Mouse (Mus musculus) embryonic facial prominence, embryonic 11.5 days (tissue): Measurements from ENCODE around the gene Zpr1. TPM values are rescaled to one million over a fixed set of nuclear protein-coding genes. Genes with fewer than 3 reads are reported as not detected.

Experiments
- ATAC-seq: fragments of 200-750 bp; cut with Nextera tagmentation; replicated peaks from 2 replicates; pipeline ENCODE4 v1.8.0; 2017; ENCODE audit warnings: low read depth; ENCODE audit not compliant: insufficient number of reproducible peaks, low FRiP score, low TSS enrichment
- DNase-seq: peaks from one replicate; pipeline ENCODE4 v3.0.0-alpha.2; 2015; ENCODE audit warnings: low spot score
- H3K27ac ChIP-seq: fragments of 300-500 bp; sonication (generic); replicated peaks from 2 replicates; pipeline ENCODE4 v1.5.1; 2014; ENCODE audit warnings: mild to moderate bottlenecking, low read depth, low read length, control low read depth
- H3K27me3 ChIP-seq: fragments of 300-500 bp; sonication (generic); 2 replicates; pipeline ENCODE4 v1.6.1; 2014; ENCODE audit warnings: mild to moderate bottlenecking, low read length, moderate library complexity, mixed read lengths; ENCODE audit not compliant: control insufficient read depth, insufficient read depth
- H3K36me3 ChIP-seq: fragments of 300-500 bp; sonication (generic); replicated peaks from 2 replicates; pipeline ENCODE4 v1.6.1; 2014; ENCODE audit warnings: low read depth, mild to moderate bottlenecking, low read length, moderate library complexity, mixed read lengths; ENCODE audit not compliant: control insufficient read depth, insufficient read depth
- H3K4me1 ChIP-seq: fragments of 300-500 bp; sonication (generic); 2 replicates; pipeline ENCODE4 v1.6.1; 2014; ENCODE audit warnings: low read length, mixed read lengths; ENCODE audit not compliant: control insufficient read depth, insufficient read depth
- H3K4me2 ChIP-seq: fragments of 300-500 bp; sonication (generic); 2 replicates; pipeline ENCODE4 v1.6.1; 2014; ENCODE audit warnings: low read depth, mild to moderate bottlenecking, control low read depth, low read length, moderate library complexity
- H3K4me3 ChIP-seq: fragments of 300-500 bp; sonication (generic); 2 replicates; pipeline ENCODE4 v1.5.1; 2014; ENCODE audit warnings: low read depth, low read length, control low read depth
- H3K9ac ChIP-seq: fragments of 300-500 bp; sonication (generic); replicated peaks from 2 replicates; pipeline ENCODE4 v1.6.1; 2014; ENCODE audit warnings: mild to moderate bottlenecking, control low read depth, low read length
- H3K9me3 ChIP-seq: fragments of 300-500 bp; sonication (generic); replicated peaks from 2 replicates; pipeline ENCODE4 v1.6.1; 2016; ENCODE audit warnings: mild to moderate bottlenecking, low read length, inconsistent platforms, mixed read lengths; ENCODE audit not compliant: control insufficient read depth
- WGBS: fragments of 180-500 bp; shearing (Covaris S2); extraction: QIAGEN DNeasy Blood & Tissue Kit; methylation state at CpG from one replicate; pipeline ENCODE4 v1.1.7; 2014; 5-methylcytosine and 5-hydroxymethylcytosine counted together
- polyA plus RNA-seq: library from polyadenylated mRNA; unstranded; fragments of >200 nt; fragmentation: Nextera tagmentation; extraction: Ambion mirVana; gene quantifications from 2 replicates; pipeline ENCODE4 v1.2.1, GENCODE M21; 2014

Zpr1 gene
- polyA plus RNA-seq, 1 experiment from 2014 or later: 65.9 TPM

- no peak overlapping the region for H3K9ac ChIP-seq
- H3K9me3 ChIP-seq: no peaks in the 10 kb centered on the region
- no peaks in the 10 kb centered on the region for H3K27me3 ChIP-seq
- WGBS: 91% methylated on average over 11 of the region's 11 CpGs
- peaks cover 6% of the 10 kb centered on the region for H3K4me1 ChIP-seq
- no peak overlapping the region for H3K4me2 ChIP-seq
- H3K4me3 ChIP-seq: no peak overlapping the region
- H3K27ac ChIP-seq: no peak overlapping the region
- DNase-seq (no peak), ATAC-seq (no peak)
- H3K36me3 ChIP-seq: no peaks in the 10 kb centered on the region
Observed at GRCm38 (mm10) chr9:46326694-46327405, 54.0 kb downstream of the Zpr1 start.

- no peak for ATAC-seq
- WGBS: 65% methylated on average over 25 of the region's 25 CpGs
- H3K4me3 ChIP-seq: no peak overlapping the region
Observed at GRCm38 (mm10) chr9:46327706-46328571, 55.1 kb downstream of the Zpr1 start.

GRCm38 (mm10) chr9:46328572-46329249 lies 55.8 kb downstream of the Zpr1 start:
- Histone ChIP-seq H3K27ac (peak overlapping the region; percentile 62), H3K9ac (peak overlapping the region; percentile 72), H3K4me1 (peaks cover 6% of the 10 kb centered on the region), H3K36me3 (no peaks in the 10 kb centered on the region), H3K4me3 (peak overlapping the region; percentile 25), H3K4me2 (peak overlapping the region; percentile 57), H3K27me3 (no peaks in the 10 kb centered on the region), H3K9me3 (no peaks in the 10 kb centered on the region)
- WGBS: 4% methylated on average over 30 of the region's 30 CpGs
- ATAC-seq (peak; percentile 58; the same call in 1 of the 2 replicates), DNase-seq (peak; percentile 74)

More at GRCm38 (mm10) chr9:46327706-46328571, 55.1 kb downstream of the Zpr1 start:
- no peak for DNase-seq
- Histone ChIP-seq H3K27ac (peak overlapping the region; percentile 62; the same call in 1 of the 2 replicates), H3K9me3 (no peaks in the 10 kb centered on the region), H3K27me3 (no peaks in the 10 kb centered on the region), H3K4me2 (no peak overlapping the region; the same call in 1 of the 2 replicates), H3K36me3 (no peaks in the 10 kb centered on the region), H3K4me1 (peaks cover 6% of the 10 kb centered on the region), H3K9ac (peak overlapping the region; percentile 72; the same call in 1 of the 2 replicates)

GRCm38 (mm10) chr9:46329250-46329648 lies 56.4 kb downstream of the Zpr1 start:
- peaks cover 6% of the 10 kb centered on the region for H3K4me1 ChIP-seq
- peak overlapping the region; percentile 72 for H3K9ac ChIP-seq
- H3K4me3 ChIP-seq: peak overlapping the region; percentile 25
- peak overlapping the region; percentile 57 for H3K4me2 ChIP-seq
- WGBS: 4% methylated on average over 19 of the region's 19 CpGs
- peak overlapping the region; percentile 62 for H3K27ac ChIP-seq
- H3K36me3 ChIP-seq: no peaks in the 10 kb centered on the region
- H3K9me3 ChIP-seq: no peaks in the 10 kb centered on the region
- H3K27me3 ChIP-seq: no peaks in the 10 kb centered on the region
- DNase-seq: peak; percentile 66
- no peak for ATAC-seq

GRCm38 (mm10) chr9:46329801-46330585 lies 57.1 kb downstream of the Zpr1 start:
- H3K27ac ChIP-seq: peak overlapping the region; percentile 62; the same call in 1 of the 2 replicates
- no peaks in the 10 kb centered on the region for H3K27me3 ChIP-seq
- no peaks in the 10 kb centered on the region for H3K9me3 ChIP-seq
- ATAC-seq: no peak
- H3K36me3 ChIP-seq: no peaks in the 10 kb centered on the region
- 17% methylated on average over 24 of the region's 24 CpGs for WGBS
- H3K4me1 ChIP-seq: peaks cover 6% of the 10 kb centered on the region
- peak; percentile 30 for DNase-seq
- H3K4me2 ChIP-seq: no peak overlapping the region
- no peak overlapping the region for H3K9ac ChIP-seq
- no peak overlapping the region for H3K4me3 ChIP-seq

- H3K9me3 ChIP-seq: no peaks in the 10 kb centered on the region
- no peak overlapping the region for H3K27ac ChIP-seq
- DNase-seq (no peak), ATAC-seq (no peak)
- no peak overlapping the region for H3K4me2 ChIP-seq
- peaks cover 6% of the 10 kb centered on the region for H3K4me1 ChIP-seq
- H3K36me3 ChIP-seq: no peaks in the 10 kb centered on the region
- WGBS: 53% methylated on average over 6 of the region's 6 CpGs
- H3K9ac ChIP-seq: no peak overlapping the region
- H3K27me3 ChIP-seq: no peaks in the 10 kb centered on the region
- no peak overlapping the region for H3K4me3 ChIP-seq
Observed at GRCm38 (mm10) chr9:46330586-46330895, 57.7 kb downstream of the Zpr1 start.

GRCm38 (mm10) chr9:46331301-46331700 lies 58.4 kb downstream of the Zpr1 start:
- H3K4me1 ChIP-seq: peaks cover 6% of the 10 kb centered on the region
- 88% methylated on average over 1 of the region's 1 CpGs for WGBS
- no peaks in the 10 kb centered on the region for H3K27me3 ChIP-seq
- H3K4me2 ChIP-seq: no peak overlapping the region
- H3K4me3 ChIP-seq: no peak overlapping the region
- ATAC-seq: no peak
- no peak for DNase-seq
- no peak overlapping the region for H3K9ac ChIP-seq
- no peaks in the 10 kb centered on the region for H3K36me3 ChIP-seq
- no peaks in the 10 kb centered on the region for H3K9me3 ChIP-seq
- no peak overlapping the region for H3K27ac ChIP-seq
